9 mouse cellular contexts compared by ENCODE assay signal in genomic region chr10:21337191-21337590, GRCm38 (mm10). TPM values are rescaled to one million over a fixed set of nuclear protein-coding genes. Genes with fewer than 3 reads are reported as not detected.
DNase-seq lines count a peak whose midpoint lies in the region; ATAC-seq and TF ChIP-seq lines count a peak whose summit lies in the region.
"Had no signal": no experiment of that assay in that cellular context is flagged by ENCODE, and none has a peak within 500 bp of the region (broad histone marks: within the 10 kb centered on the region; RNA-seq: fewer than 3 reads in every experiment).

No protein-coding gene starts in this region.

- DNase-seq in kidney, adult 9 months, result peak; percentile 34
- peak; percentile 47 for DNase-seq in c-Kit-positive CD71-negative TER-119-negative erythroid progenitor cells, embryonic 14.5 days (ENCODE audit: low read depth)
- peak; percentile 59 to 75 for DNase-seq in spleen, postnatal 10 days (ENCODE audit: low spot score in 2 of 2)
- DNase-seq in layer of hippocampus, adult 18-20 months (ENCODE audit: low spot score in 2 of 2), result no peak
- no peak for DNase-seq in urinary bladder, postnatal 4 days (ENCODE audit: low spot score in 2 of 2)
- DNase-seq in adrenal gland, adult 8-10 months, result no peak

- H3K9me3 ChIP-seq in kidney, embryonic 16.5 days (ENCODE audit: low read length), result peaks cover 5% of the 10 kb centered on the region; the same call in 1 of the 2 replicates
- no peaks in the 10 kb centered on the region; the same call in 1 of the 2 replicates for H3K9me3 ChIP-seq in ES-Bruce4 (replicated peaks; ENCODE audit: control insufficient read depth, insufficient read depth, low read length, poor library complexity, severe bottlenecking)

- H3K4me2 ChIP-seq in kidney, embryonic 16.5 days (replicated peaks; ENCODE audit: low read depth, low read length), result no peak overlapping the region

- no peak overlapping the region for H3K9ac ChIP-seq in kidney, embryonic 16.5 days (replicated peaks; ENCODE audit: low read length)
- H3K9ac ChIP-seq in ES-Bruce4 (ENCODE audit: low read depth, poor library complexity, severe bottlenecking), result no peak overlapping the region

- no peak overlapping the region for H3K4me3 ChIP-seq in kidney, embryonic 16.5 days (ENCODE audit: low read length)
- H3K4me3 ChIP-seq in ES-Bruce4 (ENCODE audit: low read depth, low read length), result no peak overlapping the region
- H3K4me3 ChIP-seq: erythroblast, embryonic 14.5 days had no signal

- TF ChIP-seq POLR2A in ES-Bruce4 (IDR thresholded peaks at IDR 0.05; ENCODE audit: insufficient read depth, low read length), result no peak

- WGBS in kidney, embryonic 16.5 days, result 70% methylated on average over 2 of the region's 2 CpGs

- TF ChIP-seq EP300 in ES-Bruce4 (IDR thresholded peaks at IDR 0.05; ENCODE audit: insufficient read depth, low read depth, low read length), result no peak

- no peaks in the 10 kb centered on the region for H3K27me3 ChIP-seq in kidney, embryonic 16.5 days (ENCODE audit: insufficient read depth, low read length)
- H3K27me3 ChIP-seq in ES-Bruce4 (ENCODE audit: control insufficient read depth, insufficient read depth, low read length, poor library complexity, severe bottlenecking), result no peaks in the 10 kb centered on the region

- H3K27ac ChIP-seq in kidney, embryonic 16.5 days (ENCODE audit: low read length), result no peak overlapping the region
- H3K27ac ChIP-seq in ES-Bruce4 (ENCODE audit: insufficient read depth, low read length), result no peak overlapping the region

- TF ChIP-seq CTCF in ES-Bruce4 (IDR thresholded peaks at IDR 0.05; ENCODE audit: low read depth, low read length), result peak; percentile 1

- H3K36me3 ChIP-seq in kidney, embryonic 16.5 days (ENCODE audit: insufficient read depth, low read length), result peaks cover 25% of the 10 kb centered on the region
- H3K36me3 ChIP-seq in ES-Bruce4 (ENCODE audit: control insufficient read depth, insufficient read depth, low read length, poor library complexity, severe bottlenecking), result peaks cover 17% of the 10 kb centered on the region

- ATAC-seq in kidney, embryonic 16.5 days (ENCODE audit: low FRiP score, low TSS enrichment), result no peak

- no peaks in the 10 kb centered on the region for H3K4me1 ChIP-seq in kidney, embryonic 16.5 days (ENCODE audit: insufficient read depth, low read length)
- no peaks in the 10 kb centered on the region for H3K4me1 ChIP-seq in ES-Bruce4 (ENCODE audit: control insufficient read depth, insufficient read depth, low read length)

RNA-seq across cellular contexts. Expression of gene Aldh8a1, which starts 39.9 kb away (rescaled TPM):
- 4.5 and 5.1 TPM in 2 replicates for polyA plus RNA-seq in kidney, embryonic 16.5 days (2015; fragmentation: Nextera tagmentation; extraction: Ambion mirVana)
- not detected in 2 replicates for polyA plus RNA-seq in ES-Bruce4 (2011; ENCODE audit: insufficient read depth, insufficient read length, low read depth, missing spikeins)
- under 1 TPM in 1 of 2 experiments, not detected in 1; 0.18 TPM for total RNA-seq in layer of hippocampus, adult 18-20 months (2021)
- total RNA-seq in adrenal gland, adult 8-10 months (2022), result under 1 TPM in 1 of 4 experiments, not detected in 3; 0.30 TPM
- polyA plus RNA-seq: erythroblast, embryonic 14.5 days had no signal

RNA-seq across cellular contexts. Expression of gene Hbs1l, which starts 41.4 kb away (rescaled TPM):
- 99.8 and 99.9 TPM in 2 replicates for polyA plus RNA-seq in kidney, embryonic 16.5 days (2015; fragmentation: Nextera tagmentation; extraction: Ambion mirVana)
- 82.1 and 87.3 TPM in 2 replicates for polyA plus RNA-seq in ES-Bruce4 (2011; ENCODE audit: insufficient read depth, insufficient read length, low read depth, missing spikeins)
- total RNA-seq in layer of hippocampus, adult 18-20 months (2021), result 10 to 100 TPM; 58.8 to 62.9 TPM
- total RNA-seq in adrenal gland, adult 8-10 months (2022), result 10 to 100 TPM; 63.0 to 74.9 (median 71.5) TPM

Comparison
In these comparisons a context has a peak if more than half of its experiments do, and no peak if none do; other contexts are left out.
1. DNase-seq: peak in kidney, adult 9 months (single experiment), c-Kit-positive CD71-negative TER-119-negative erythroid progenitor cells, embryonic 14.5 days (single experiment) and spleen, postnatal 10 days (2 of 2); none in layer of hippocampus, adult 18-20 months (0 of 2), urinary bladder, postnatal 4 days (0 of 2) and adrenal gland, adult 8-10 months (single experiment).